Mouse (Mus musculus): ENCODE results near the gene Fkbp7.

Gene Fkbp7

GRCm38 (mm10) chr2:76672966-76673392 lies at the start of gene Fkbp7:
Gene Fkbp7, minus strand, starts transcription at chr2:76673116.
- DNase-seq (ENCODE audit: low spot score in 2 of 2): peak; percentile 78 to 94

- DNase-seq (ENCODE audit: low spot score in 2 of 2): no peak
Observed at GRCm38 (mm10) chr2:76719650-76720049, 46.7 kb upstream of the Fkbp7 start.

- DNase-seq (ENCODE audit: low spot score in 2 of 2): no peak
Observed at GRCm38 (mm10) chr2:76714984-76715383, 42.1 kb upstream of the Fkbp7 start.

GRCm38 (mm10) chr2:76708512-76708911 lies 35.6 kb upstream of the Fkbp7 start:
- DNase-seq (ENCODE audit: low spot score in 2 of 2): no peak

GRCm38 (mm10) chr2:76705655-76706054 lies 32.7 kb upstream of the Fkbp7 start:
- DNase-seq (ENCODE audit: low spot score in 2 of 2): no peak

GRCm38 (mm10) chr2:76702751-76703150 lies 29.8 kb upstream of the Fkbp7 start:
- DNase-seq (ENCODE audit: low spot score in 2 of 2): no peak

GRCm38 (mm10) chr2:76702188-76702587 lies 29.3 kb upstream of the Fkbp7 start:
- DNase-seq (ENCODE audit: low spot score in 2 of 2): no peak

GRCm38 (mm10) chr2:76695290-76695689 lies 22.4 kb upstream of the Fkbp7 start:
- no peak for DNase-seq (ENCODE audit: low spot score in 2 of 2)

- DNase-seq (ENCODE audit: low spot score in 2 of 2): no peak
Observed at GRCm38 (mm10) chr2:76693765-76694164, 20.8 kb upstream of the Fkbp7 start.

- DNase-seq (ENCODE audit: low spot score in 2 of 2): no peak
Observed at GRCm38 (mm10) chr2:76690436-76691204, 17.7 kb upstream of the Fkbp7 start.

- DNase-seq (ENCODE audit: low spot score in 2 of 2): no peak
Observed at GRCm38 (mm10) chr2:76688162-76688561, 15.2 kb upstream of the Fkbp7 start.

GRCm38 (mm10) chr2:76687608-76688007 lies 14.7 kb upstream of the Fkbp7 start:
- DNase-seq (ENCODE audit: low spot score in 2 of 2): no peak

- no peak for DNase-seq (ENCODE audit: low spot score in 2 of 2)
Observed at GRCm38 (mm10) chr2:76686986-76687385, 14.1 kb upstream of the Fkbp7 start.

GRCm38 (mm10) chr2:76682301-76682700 lies 9.4 kb upstream of the Fkbp7 start:
- DNase-seq (ENCODE audit: low spot score in 2 of 2): no peak

GRCm38 (mm10) chr2:76676401-76677226 lies 3.7 kb upstream of the Fkbp7 start:
- DNase-seq (ENCODE audit: low spot score in 2 of 2): no peak

- DNase-seq (ENCODE audit: low spot score in 2 of 2): no peak
Observed at GRCm38 (mm10) chr2:76675949-76676348, 3.0 kb upstream of the Fkbp7 start.

- peak in 1 of 2 experiments; percentile 33 for DNase-seq (ENCODE audit: low spot score in 2 of 2)
Observed at GRCm38 (mm10) chr2:76675451-76675850, 2.5 kb upstream of the Fkbp7 start.

- peak; percentile 69 to 76 for DNase-seq (ENCODE audit: low spot score in 2 of 2)
Observed at GRCm38 (mm10) chr2:76674725-76675427, 2.0 kb upstream of the Fkbp7 start, which contains the start of gene Plekha3. Gene Plekha3, plus strand, starts transcription at chr2:76675281.

- peak in 1 of 2 experiments; percentile 29 for DNase-seq (ENCODE audit: low spot score in 2 of 2)
Observed at GRCm38 (mm10) chr2:76673472-76674081, 661 bp upstream of the Fkbp7 start.

- DNase-seq (ENCODE audit: low spot score in 2 of 2): no peak
Observed at GRCm38 (mm10) chr2:76672134-76672745, 676 bp downstream of the Fkbp7 start.

- DNase-seq (ENCODE audit: low spot score in 2 of 2): no peak
Observed at GRCm38 (mm10) chr2:76671641-76672040, 1.3 kb downstream of the Fkbp7 start.

Measured in cerebellum, postnatal 4 days (tissue).